Mouse (Mus musculus) thymus, postnatal 10 days (tissue): ENCODE measurements at regions not wholly inside any gene's neighbourhood (a gene's known extent, or its start where the extent isn't known, plus 50 kb on each side); places are given as distances from the start of the nearest gene placed in this dataset.

Source experiments
- DNase-seq, 2 experiments: peaks; one replicate each; pipeline ENCODE4 v3.0.0; 2021; ENCODE audit warnings: low spot score in 2 of 2

- no peak for DNase-seq
Observed at GRCm38 (mm10) chr11:20985069-20985759, 105.9 kb upstream of the Peli1 start.

- DNase-seq = no peak
Observed at GRCm38 (mm10) chr11:20985771-20986170, 105.3 kb upstream of the Peli1 start.

GRCm38 (mm10) chr11:20987171-20987815 is 103.8 kb upstream of the Peli1 start:
- no peak for DNase-seq

GRCm38 (mm10) chr11:20987841-20988251 is 103.2 kb upstream of the Peli1 start:
- no peak for DNase-seq

GRCm38 (mm10) chr11:20988871-20989270 is 102.2 kb upstream of the Peli1 start:
- no peak for DNase-seq

- DNase-seq = no peak
Observed at GRCm38 (mm10) chr11:20993580-20993979, 97.5 kb upstream of the Peli1 start.

- DNase-seq = no peak
Observed at GRCm38 (mm10) chr11:21001400-21001799, 89.7 kb upstream of the Peli1 start.

GRCm38 (mm10) chr11:21007222-21007621 is 83.9 kb upstream of the Peli1 start:
- no peak for DNase-seq

- no peak for DNase-seq
Observed at GRCm38 (mm10) chr11:21009505-21009904, 81.6 kb upstream of the Peli1 start.

GRCm38 (mm10) chr11:21010867-21011266 is 80.2 kb upstream of the Peli1 start:
- no peak for DNase-seq

GRCm38 (mm10) chr11:21014250-21014649 is 76.8 kb upstream of the Peli1 start:
- no peak for DNase-seq

GRCm38 (mm10) chr11:21015536-21015935 is 75.6 kb upstream of the Peli1 start:
- DNase-seq = no peak

GRCm38 (mm10) chr11:21016133-21016746 is 74.9 kb upstream of the Peli1 start:
- no peak for DNase-seq

GRCm38 (mm10) chr11:21016791-21017329 is 74.2 kb upstream of the Peli1 start:
- DNase-seq = no peak

- no peak for DNase-seq
Observed at GRCm38 (mm10) chr11:21019829-21020228, 71.3 kb upstream of the Peli1 start.

- DNase-seq = no peak
Observed at GRCm38 (mm10) chr11:21024111-21024510, 67.0 kb upstream of the Peli1 start.

- no peak for DNase-seq
Observed at GRCm38 (mm10) chr11:21024521-21024920, 66.6 kb upstream of the Peli1 start.

- DNase-seq = no peak
Observed at GRCm38 (mm10) chr11:21027299-21027698, 63.8 kb upstream of the Peli1 start.

- DNase-seq = no peak
Observed at GRCm38 (mm10) chr11:21030362-21030761, 60.7 kb upstream of the Peli1 start.

GRCm38 (mm10) chr11:21031816-21032215 is 59.3 kb upstream of the Peli1 start:
- DNase-seq = no peak

GRCm38 (mm10) chr11:21033234-21033822 is 57.8 kb upstream of the Peli1 start:
- DNase-seq = no peak

GRCm38 (mm10) chr11:21033823-21034401 is 57.2 kb upstream of the Peli1 start:
- peak; percentile 12 to 42 for DNase-seq
